Mouse (Mus musculus) C2C12 (cell line): ENCODE results near the gene Mest. TPM values are rescaled to one million over a fixed set of nuclear protein-coding genes. Genes with fewer than 3 reads are reported as not detected.

ENCODE experiments used
- H3K27me3 ChIP-seq: one replicate; pipeline ENCODE4 v1.6.1; 2011; ENCODE audit not compliant: control insufficient read depth, insufficient read depth, insufficient read length
- H3K36me3 ChIP-seq: one replicate; pipeline ENCODE4 v1.6.1; 2011; ENCODE audit not compliant: control insufficient read depth, insufficient read depth
- H3K4me3 ChIP-seq: one replicate; pipeline ENCODE4 v1.5.1; 2011; ENCODE audit warnings: mild to moderate bottlenecking, control low read depth; ENCODE audit not compliant: poor library complexity, insufficient read depth, severe bottlenecking
- H3K79me2 ChIP-seq: one replicate; pipeline ENCODE4 v1.6.1; 2011; ENCODE audit not compliant: control insufficient read depth, insufficient read depth
- H3K79me3 ChIP-seq: one replicate; pipeline ENCODE4 v1.6.1; 2011; ENCODE audit warnings: low read depth, control low read depth
- H3ac ChIP-seq: one replicate; pipeline ENCODE3; 2011; ENCODE audit warnings: low read depth; ENCODE audit not compliant: control insufficient read depth, insufficient read length
- CEBPB ChIP-seq: IDR thresholded peaks from one replicate; pipeline ENCODE4 v1.6.1; 2011; ENCODE audit warnings: low read depth, mild to moderate bottlenecking, control low read depth, moderate library complexity
- CTCF ChIP-seq: IDR thresholded peaks from one replicate; pipeline ENCODE4 v1.5.1; 2011; ENCODE audit not compliant: control insufficient read depth, insufficient read depth, insufficient read length
- FOSL1 ChIP-seq: IDR thresholded peaks from one replicate; pipeline ENCODE4 v1.8.0; 2011; ENCODE audit warnings: mild to moderate bottlenecking, low read length; ENCODE audit not compliant: poor library complexity, insufficient read depth, severe bottlenecking
- MAX ChIP-seq: IDR thresholded peaks from one replicate; pipeline ENCODE4 v1.6.1; 2011; ENCODE audit warnings: mild to moderate bottlenecking, control low read depth
- MYOD1 ChIP-seq: IDR thresholded peaks from one replicate; pipeline ENCODE4 v1.6.1; 2011; ENCODE audit warnings: low read depth; ENCODE audit not compliant: control insufficient read depth, insufficient read length
- MYOG ChIP-seq: IDR thresholded peaks from one replicate; pipeline ENCODE4 v1.6.1; 2011; ENCODE audit not compliant: control insufficient read depth, insufficient read length; ENCODE audit errors: extremely low read depth
- USF1 ChIP-seq: IDR thresholded peaks from one replicate; pipeline ENCODE4 v1.6.1; 2011; ENCODE audit warnings: low read depth, mild to moderate bottlenecking, control low read depth, moderate library complexity
- microRNA-seq: library from miRNA; unstranded; fragments of <30 nt; microRNA quantifications from one replicate; pipeline ENCODE4, GENCODE M21; 2019; ENCODE audit warnings: borderline microRNAs expressed
- polyA plus RNA-seq: library from polyadenylated mRNA; unstranded; fragments of >200 nt; fragmentation: generic; extraction: Trizol; gene quantifications from one replicate; pipeline ENCODE4 v1.2.1, GENCODE M21; 2012; ENCODE audit warnings: missing spikeins

Gene Mest
- polyA plus RNA-seq, 1 experiment, result 6.9 TPM

DNA sequence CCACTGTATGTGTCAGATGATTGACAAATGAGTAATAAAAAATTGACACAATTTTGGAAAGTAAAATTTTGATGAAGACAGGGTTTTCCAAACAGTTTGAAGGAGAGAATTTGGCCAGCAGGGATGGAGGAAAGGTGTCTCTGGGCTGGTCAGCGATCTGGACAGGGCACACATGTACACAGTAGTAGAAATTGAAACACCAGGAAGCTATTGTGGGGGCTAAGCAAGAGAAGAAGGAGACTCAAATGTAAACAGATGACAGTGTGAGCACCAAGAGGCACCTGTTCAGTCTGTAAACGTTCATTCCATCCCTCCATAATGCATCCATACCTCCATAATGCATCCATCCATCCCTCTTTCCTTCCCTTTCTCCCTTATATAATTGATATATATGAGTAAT is 27.9 kb downstream of the Mest start:
- H3K36me3 ChIP-seq, result no peaks in the 10 kb centered on the region
- TF ChIP-seq MYOD1 (no peak), MAX (no peak), CEBPB (no peak), MYOG (no peak), USF1 (no peak), CTCF (no peak), FOSL1 (no peak)
- H3K79me3 ChIP-seq, result no peaks in the 10 kb centered on the region
- H3ac ChIP-seq, result no peak overlapping the region
- no peaks in the 10 kb centered on the region for H3K27me3 ChIP-seq
- no peak overlapping the region for H3K4me3 ChIP-seq
- no peaks in the 10 kb centered on the region for H3K79me2 ChIP-seq

Small RNA genes within 50 kb of the gene (microRNA-seq; reads per million reads assigned to microRNA genes)
- gene Mir335, result 243 reads per million, percentile 79 among the genes with 10 or more reads in this experiment

Other genes starting within 250 kb of the Mest start
- gene Tmem209, start 213.8 kb upstream of the Mest start, polyA plus RNA-seq, result 19.5 TPM
- 0.05 TPM for gene Ssmem1, start 213.7 kb upstream of the Mest start, polyA plus RNA-seq
- not detected for gene Cpa2, start 182.0 kb upstream of the Mest start, polyA plus RNA-seq
- gene Cpa4, start 155.2 kb upstream of the Mest start, polyA plus RNA-seq, result not detected
- not detected for gene Cpa5, start 112.5 kb upstream of the Mest start, polyA plus RNA-seq
- gene Cpa1, start 84.3 kb upstream of the Mest start, polyA plus RNA-seq, result not detected
- gene Cep41, start 29.8 kb upstream of the Mest start, polyA plus RNA-seq, result 5.4 TPM
- gene Copg2, start 173.2 kb downstream of the Mest start, polyA plus RNA-seq, result 12.0 TPM
- gene Tsga13, start 192.0 kb downstream of the Mest start, polyA plus RNA-seq, result not detected
- gene Klf14, start 235.5 kb downstream of the Mest start, polyA plus RNA-seq, result not detected